ENCODE assay signal across 8 mouse cellular contexts in genomic region chr1:54832765-54833164, GRCm38 (mm10).
A peak's percentile ranks its signal among the peaks of the same experiment; 100 is the strongest.
DNase-seq lines count a peak whose midpoint lies in the region; ATAC-seq and TF ChIP-seq lines count a peak whose summit lies in the region.

No protein-coding gene starts in this region.

- H3K27me3 ChIP-seq in stomach, postnatal 0 days (ENCODE audit: control insufficient read depth, insufficient read depth, low read length): no peaks in the 10 kb centered on the region

- DNase-seq in heart, adult 18-20 months: peak; percentile 59 to 84
- no peak for DNase-seq in heart, postnatal 36 days
- DNase-seq in right cerebral cortex, adult 18-20 months: peak; percentile 32
- no peak for DNase-seq in right cerebral cortex, postnatal 14 days
- DNase-seq in left cerebral cortex, postnatal 25 days (ENCODE audit: low spot score in 2 of 2): peak; percentile 54 to 66
- no peak for DNase-seq in stomach, postnatal 0 days (ENCODE audit: low spot score)
- no peak for DNase-seq in gastrocnemius, postnatal 14 days

- H3K4me2 ChIP-seq in stomach, postnatal 0 days (replicated peaks; ENCODE audit: low read depth): no peak overlapping the region

- no peak for TF ChIP-seq EP300 in stomach, postnatal 0 days (optimal IDR thresholded peaks at IDR 0.05)

- H3K27ac ChIP-seq in stomach, postnatal 0 days (replicated peaks): no peak overlapping the region

- H3K4me3 ChIP-seq in stomach, postnatal 0 days (ENCODE audit: low read depth, low read length): no peak overlapping the region

- intact Hi-C loops in heart, postnatal 36 days (cut with DNase I): loop anchor here (1.0 to 5.0 kb wide), 4 partner anchors 35 to 166 kb away; partner anchors contain the start of gene Ankrd44
- intact Hi-C loops in left cerebral cortex, postnatal 25 days (cut with DNase I): loop anchor here (2.0 to 5.0 kb wide), 3 partner anchors 94 to 165 kb away; partner anchors contain the start of gene Ankrd44
- intact Hi-C loops in gastrocnemius, postnatal 14 days (cut with DNase I; ENCODE audit: low total_unique reads): loop anchor here (2.0 to 10.0 kb wide), 2 partner anchors 94 to 142 kb away; partner anchors contain the start of gene Ankrd44

- no peaks in the 10 kb centered on the region for H3K36me3 ChIP-seq in stomach, postnatal 0 days (ENCODE audit: control insufficient read depth, insufficient read depth, low read length)

- 0% methylated on average over 1 of the region's 1 CpGs for WGBS in stomach, postnatal 0 days

- H3K4me1 ChIP-seq in stomach, postnatal 0 days (replicated peaks; ENCODE audit: control insufficient read depth, insufficient read depth): 0 out of 2 replicates have a peak, but pooled peaks cover 3% of the 10 kb centered on the region

- no peaks in the 10 kb centered on the region for H3K9me3 ChIP-seq in stomach, postnatal 0 days (ENCODE audit: control insufficient read depth, low read length)

- ATAC-seq in common myeloid progenitor, adult 5-6 weeks (replicated peaks; ENCODE audit: low read depth, poor library complexity, severe bottlenecking): peak; percentile 29
- ATAC-seq in stomach, postnatal 0 days (ENCODE audit: low FRiP score, low TSS enrichment): peak; percentile 75

- peak; percentile 78 for TF ChIP-seq CTCF in stomach, postnatal 0 days (IDR thresholded peaks at IDR 0.05; ENCODE audit: low read depth)

- no peak overlapping the region for H3K9ac ChIP-seq in stomach, postnatal 0 days (ENCODE audit: low read length)

Comparison
In these comparisons a context has a peak if more than half of its experiments do, and no peak if none do; other contexts are left out.
1. DNase-seq: peak in heart, adult 18-20 months (2 of 2), right cerebral cortex, adult 18-20 months (single experiment) and left cerebral cortex, postnatal 25 days (2 of 2); none in heart, postnatal 36 days (0 of 2), right cerebral cortex, postnatal 14 days (single experiment), stomach, postnatal 0 days (single experiment) and gastrocnemius, postnatal 14 days (single experiment).